Mouse (Mus musculus) layer of hippocampus, postnatal 36 days (tissue): ENCODE measurements around the gene H2-K1. TPM values are rescaled to one million over a fixed set of nuclear protein-coding genes. Genes with fewer than 3 reads are reported as not detected.
"Not testable (repeated sequence)": the region's sequence is repeated elsewhere in the genome, so short reads cannot be mapped to it uniquely, and the experiment has no call there.

Experiments used
- DNase-seq, 2 experiments: peaks; one replicate each; pipeline ENCODE4 v3.0.0; 2022
- total RNA-seq, 2 experiments: library from RNA; stranded (reverse); gene quantifications; 2 replicates each; pipeline ENCODE4 v1.2.3; 2021

Gene H2-K1
- total RNA-seq, 2 experiments from 2014 or later: 16.3 to 16.9 TPM

DNA sequence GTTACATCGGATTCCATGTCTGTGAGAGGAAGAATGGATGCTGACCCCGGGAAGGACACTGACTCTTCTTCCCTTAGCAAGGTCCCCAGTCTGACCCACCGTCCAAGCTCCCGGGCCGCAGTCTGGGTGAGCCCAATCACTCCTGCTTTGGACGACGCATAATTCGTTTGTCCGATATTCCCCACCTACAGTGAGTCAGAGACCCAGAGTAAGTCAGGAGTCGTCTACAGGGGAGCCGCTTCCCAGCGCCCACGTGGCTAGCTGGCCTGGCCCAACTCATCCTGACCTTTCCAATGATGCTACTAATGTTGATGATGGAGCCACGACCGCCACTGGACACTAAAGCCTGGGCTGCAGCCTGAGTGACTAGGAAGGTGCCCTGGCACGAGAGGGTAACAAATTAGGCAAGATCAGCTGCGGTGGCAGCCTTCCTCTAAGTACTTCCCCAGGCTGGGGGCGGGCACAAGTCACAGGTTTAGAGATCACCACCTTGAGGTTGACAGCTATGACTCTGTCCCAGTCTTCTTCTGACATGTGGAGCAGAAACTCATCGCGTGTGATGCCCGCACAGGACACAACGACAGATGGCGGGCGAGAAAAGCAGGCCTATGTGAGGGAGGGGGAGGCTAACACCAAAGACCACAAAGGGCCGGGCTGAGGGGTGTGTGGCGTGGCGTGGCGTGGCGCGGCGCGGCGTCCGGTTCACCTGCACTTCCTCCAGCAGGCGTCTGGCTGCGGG lies 26.9 kb upstream of the H2-K1 start:
- DNase-seq: no peak

DNA sequence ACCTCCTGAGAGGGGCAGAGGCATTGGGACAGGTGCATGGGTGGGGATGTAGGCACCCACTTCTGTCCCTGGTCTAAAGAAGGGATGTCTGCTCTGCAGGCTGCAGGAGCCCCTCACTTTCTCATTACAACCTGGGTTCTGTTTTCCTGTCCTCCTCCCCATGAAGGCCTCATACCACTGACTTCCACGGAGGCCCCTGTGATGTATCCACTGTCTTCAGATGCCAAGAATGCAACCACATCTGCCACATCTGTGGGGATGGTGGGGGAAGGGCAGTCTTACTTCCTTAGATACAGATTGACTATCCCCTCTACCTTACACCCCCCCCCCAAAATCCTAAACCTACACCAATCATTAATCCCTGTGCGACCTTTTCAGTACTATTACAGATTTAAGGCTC lies 26.1 kb upstream of the H2-K1 start:
- DNase-seq: no peak

DNA sequence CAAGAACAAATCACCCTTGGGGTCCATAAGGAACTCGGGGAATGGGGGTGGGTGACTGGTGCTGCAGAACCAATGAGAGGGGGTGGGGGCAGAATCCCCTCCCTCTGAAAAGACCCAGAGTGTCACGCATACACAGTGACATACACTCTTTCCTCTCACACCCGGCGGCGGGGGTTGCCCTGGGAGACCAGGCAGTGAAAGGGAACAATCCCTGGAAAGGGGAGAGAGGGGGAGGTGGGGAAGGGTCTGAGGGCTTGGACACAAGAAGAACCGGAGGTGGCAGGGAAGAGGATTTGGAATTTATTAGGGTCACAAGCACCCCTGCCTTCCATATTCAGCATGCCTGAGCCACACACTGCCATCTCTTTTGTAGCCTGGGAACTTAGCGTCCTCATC lies 25.6 kb upstream of the H2-K1 start:
- DNase-seq: no peak

DNA sequence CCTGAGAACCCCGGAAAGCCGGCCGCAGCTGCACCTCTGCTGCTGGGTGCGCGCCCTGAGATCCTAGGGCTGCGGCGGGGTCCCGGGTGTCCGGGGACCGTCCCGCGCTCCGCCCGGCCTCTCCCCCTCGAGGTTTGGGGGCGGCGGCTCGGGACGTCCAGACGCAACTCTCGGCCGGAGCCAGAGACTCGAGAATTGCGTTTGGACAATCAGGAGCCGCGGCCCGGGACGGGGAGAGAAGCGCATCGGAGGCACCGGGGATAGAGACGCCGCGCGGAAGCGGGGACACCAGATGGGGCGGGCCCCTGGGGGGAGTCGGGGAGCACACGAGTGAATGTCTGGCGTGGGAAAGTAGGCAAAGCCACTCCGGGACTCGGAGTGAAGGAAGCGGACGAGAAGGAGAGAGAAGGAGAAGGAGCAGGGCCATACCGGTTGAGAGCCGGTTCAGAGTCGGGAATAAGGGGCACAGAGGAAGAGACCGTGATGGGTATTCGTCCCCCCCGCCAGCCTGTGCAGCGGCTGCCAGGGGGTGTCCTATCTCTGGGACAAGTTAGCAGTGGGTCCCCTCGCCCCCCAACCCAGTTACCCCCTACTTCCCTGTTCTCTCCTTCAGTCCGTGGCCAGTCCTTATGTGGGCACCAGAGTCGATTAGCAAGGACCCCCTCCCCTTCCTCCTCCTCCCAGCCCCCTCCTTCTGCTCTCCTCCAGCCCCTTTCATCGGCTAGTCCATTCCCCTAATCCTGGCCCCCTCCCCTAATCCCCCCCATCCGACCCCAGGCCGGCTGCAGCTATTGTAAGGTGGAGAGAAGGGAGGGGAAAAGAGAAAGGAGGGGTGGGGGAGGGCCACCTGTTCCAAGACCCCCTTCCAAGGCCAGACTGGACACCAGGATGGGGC lies 25.0 kb upstream of the H2-K1 start:
- DNase-seq: no peak

DNA sequence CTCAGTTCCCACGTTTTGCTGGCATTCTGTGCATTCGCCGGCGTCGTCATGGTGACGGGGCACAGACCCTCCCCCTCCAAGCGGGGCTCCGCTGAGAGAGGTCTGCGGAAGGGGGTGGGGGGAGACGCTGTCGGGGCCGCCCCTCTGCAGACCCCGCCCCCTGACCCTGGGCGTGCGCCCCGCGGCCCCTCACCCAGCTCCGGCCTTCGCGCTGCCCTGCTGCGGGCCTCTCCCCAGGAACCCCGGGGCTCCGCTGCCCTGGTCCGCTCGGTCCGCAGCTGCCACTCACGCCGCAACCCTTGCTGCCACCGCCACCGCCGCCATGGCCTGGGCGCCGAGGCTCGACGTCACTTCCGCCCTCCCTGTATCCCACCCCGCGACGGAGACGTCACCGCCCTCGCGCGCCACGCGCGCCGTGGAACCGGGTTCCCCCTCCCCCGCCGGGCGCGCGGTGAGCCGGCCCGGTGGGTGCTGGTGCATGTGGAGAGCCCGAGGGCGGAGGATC lies 24.2 kb upstream of the H2-K1 start, which contains the start of gene Ring1:
Ring1 (minus strand) TSS at position 364 of the 505 bp plus-strand sequence.
- DNase-seq: peak; percentile 91 to 93

DNA sequence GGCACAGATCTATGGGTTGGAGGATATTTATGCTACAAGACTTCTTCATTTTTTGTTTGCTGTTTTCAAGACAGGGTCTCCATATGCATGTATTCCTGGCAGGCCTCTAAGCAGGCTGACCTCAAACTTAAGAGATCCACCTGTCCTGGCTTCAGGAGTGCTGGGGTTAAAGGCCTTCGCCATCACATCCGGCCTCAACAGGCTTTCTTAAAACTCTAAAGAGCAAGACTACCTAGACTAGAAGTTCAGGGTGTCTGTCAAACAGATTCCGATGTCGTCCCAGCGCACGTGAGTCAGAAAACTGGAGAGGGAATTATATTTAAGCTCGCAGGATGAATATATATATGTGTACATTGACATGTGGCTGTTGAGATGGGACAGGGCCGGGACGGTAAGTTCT lies 23.5 kb upstream of the H2-K1 start:
- no peak for DNase-seq

DNA sequence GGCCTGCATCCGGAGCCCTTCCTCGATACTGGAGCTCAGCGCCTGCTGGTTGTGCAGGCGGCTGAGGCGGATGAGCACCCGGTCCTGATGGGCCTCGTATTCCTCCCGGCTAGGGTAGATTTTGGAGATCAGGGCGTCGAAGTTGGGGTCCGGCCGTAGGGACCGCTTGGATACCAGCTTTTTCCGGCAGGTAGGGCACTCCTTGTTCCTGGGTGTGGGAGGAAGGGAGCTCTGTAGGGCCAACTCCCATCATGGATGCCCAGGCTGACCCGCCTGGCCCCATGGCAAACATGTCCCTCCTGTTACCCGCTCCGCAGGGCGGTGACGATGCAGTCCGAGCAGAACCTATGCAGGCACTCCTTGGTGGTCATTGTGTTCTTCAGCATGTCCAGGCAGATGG lies 22.8 kb upstream of the H2-K1 start:
- DNase-seq: no peak

DNA sequence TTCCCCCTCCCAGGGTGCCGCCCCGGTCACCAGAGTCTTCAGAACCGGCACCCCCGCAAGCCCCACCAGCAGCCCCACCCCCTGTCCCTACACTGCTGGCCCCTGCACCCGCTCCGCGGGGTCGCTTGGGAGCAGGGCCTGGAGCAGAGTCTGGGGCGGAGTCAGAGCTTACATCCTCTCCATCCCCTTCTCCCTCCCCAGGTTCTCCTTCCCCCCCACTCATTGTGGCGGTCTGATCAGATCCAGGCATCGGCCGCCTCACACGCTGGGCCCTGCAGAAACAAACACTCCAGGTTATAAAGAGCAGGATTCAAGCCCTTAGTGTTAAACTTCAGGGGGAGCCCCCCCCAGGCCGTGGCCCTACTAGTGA lies 22.3 kb upstream of the H2-K1 start:
- DNase-seq: no peak

DNA sequence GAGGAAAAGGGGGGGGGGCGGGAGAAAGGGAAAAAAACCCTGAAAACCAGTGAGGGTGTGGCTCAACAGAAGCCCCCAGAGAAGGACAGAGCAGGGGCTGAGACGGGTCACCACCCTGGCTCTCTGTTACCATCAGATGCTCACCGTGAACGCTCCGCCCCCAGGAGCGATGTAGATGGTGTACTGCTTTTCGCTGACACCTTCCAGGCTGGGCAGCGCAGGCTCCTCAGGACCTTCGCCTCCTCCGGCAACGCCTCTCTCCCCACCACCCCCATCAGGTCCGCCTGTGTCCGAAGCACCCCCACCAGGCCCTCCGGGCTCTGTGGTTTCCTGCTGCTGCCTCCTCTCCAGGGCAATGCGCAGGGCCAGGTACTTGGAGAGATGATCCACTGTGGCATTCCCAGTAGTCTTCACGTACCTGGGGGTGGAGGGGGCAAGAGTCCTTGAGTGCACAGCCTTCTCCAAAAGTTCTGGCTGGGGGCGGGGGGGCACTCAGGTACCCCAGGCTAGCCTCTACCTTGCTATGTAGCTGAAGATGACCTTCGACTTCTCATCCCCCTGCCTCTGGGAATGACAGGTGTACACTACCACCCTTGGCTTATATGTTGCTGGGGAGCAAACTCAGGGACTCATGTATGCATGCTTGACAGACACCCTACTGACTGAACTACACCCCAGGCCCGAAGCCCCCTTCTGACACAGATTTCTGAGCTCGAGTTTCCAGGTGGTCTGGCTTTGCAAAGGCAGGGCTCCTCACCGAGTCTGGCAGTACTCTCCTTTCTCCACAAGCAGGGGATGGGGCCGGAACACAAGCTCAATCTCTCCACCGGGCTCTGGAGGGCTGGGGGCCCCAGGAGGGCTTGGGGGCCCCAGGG lies 21.6 kb upstream of the H2-K1 start:
- DNase-seq: no peak

DNA sequence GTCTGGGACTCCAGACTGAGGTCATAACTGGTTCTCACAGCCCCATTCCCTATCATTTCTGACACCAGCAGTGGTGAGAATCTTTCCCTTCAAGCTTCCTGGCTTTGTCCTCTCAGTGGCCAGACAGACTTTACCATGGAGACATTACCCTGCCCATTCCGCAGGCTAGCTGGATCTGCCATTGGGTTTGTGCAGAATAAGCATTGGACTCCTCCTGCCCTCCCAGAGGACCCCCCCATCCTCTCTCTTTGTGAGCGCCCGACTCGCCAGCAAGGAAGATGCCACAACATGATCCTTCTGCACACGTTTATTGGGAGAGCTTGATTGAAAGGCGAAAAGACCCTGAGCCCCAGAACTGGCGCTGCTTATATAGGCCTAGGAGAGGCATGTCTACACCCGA lies 13.3 kb upstream of the H2-K1 start:
- no peak for DNase-seq

DNA sequence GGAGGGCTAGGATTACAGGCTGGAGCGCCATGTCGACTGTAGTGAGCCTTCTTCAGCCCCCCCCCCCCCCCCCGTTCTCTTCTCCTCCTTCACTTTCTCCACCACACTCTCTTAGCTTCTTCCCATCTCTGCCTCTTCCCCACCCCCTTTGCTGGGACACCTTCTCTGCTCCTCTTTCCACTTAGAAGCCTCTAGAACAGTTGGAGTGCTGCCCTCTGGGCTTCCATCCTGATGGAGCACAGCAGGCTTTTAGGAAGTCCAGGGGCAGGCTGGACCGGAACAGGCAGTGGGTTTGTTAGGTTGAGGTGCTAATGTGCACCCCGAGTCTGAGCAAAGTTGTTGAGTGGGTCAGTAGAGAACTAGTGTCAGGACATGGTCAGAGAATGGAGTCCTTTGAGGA lies 10.0 kb upstream of the H2-K1 start:
- DNase-seq: no peak

DNA sequence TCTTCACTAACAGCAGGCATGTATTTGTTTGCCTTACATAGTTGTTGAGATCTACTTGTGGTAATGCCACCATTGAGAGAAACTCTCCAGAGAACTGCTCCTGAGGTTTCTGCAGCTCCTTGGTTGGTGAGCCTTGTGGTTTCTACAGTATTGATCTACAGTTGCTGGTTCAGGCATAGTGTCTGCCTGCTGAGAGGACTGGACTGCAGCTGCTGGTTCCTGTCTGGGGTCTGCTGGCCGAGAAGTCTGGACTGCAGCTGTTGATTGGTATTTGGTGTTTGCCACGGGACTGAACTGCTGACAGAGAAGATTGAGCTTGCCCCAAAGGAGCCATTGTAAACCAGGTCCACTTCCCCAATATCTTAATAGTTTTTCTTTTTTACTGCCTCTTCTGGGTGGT lies 6.4 kb upstream of the H2-K1 start:
- DNase-seq: no peak

DNA sequence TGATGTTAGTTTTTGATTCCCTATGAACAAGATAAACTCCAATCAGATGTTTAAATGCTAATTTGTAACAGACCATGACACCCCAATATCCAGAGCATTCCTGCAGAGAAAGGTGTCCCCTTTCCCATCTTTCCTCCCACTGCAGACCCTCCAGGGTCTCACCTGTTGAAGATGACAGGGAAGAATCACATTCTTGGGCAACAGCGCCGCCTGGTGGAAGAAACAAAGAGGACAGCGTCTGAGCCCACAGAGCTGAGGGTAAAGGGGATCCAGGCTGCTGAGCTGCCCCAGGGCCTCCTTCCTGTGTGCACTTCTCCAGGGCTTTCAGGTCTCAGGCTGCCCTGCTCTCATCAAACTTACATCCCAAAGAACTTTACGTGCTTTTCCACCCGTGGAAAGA lies 3.3 kb upstream of the H2-K1 start:
- no peak for DNase-seq

DNA sequence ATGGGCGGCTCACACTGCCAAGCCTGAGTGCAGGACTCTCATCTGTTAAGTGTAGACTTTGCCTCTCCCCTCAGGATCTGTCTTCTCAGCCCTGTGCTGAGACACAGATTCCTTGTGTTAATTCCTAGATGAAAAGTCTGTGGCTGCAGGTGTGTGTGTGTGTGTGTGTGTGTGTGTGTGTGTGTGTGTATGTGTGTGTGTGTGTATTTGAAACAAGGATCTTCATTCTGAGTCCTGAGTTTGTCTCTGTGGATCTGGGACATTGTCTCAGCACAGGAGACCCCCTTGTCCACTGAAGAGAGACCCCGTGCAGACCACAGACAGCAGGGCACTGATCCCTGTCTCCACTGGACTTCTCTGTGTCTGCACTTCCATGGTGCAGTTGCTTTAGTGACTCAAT lies 649 bp upstream of the H2-K1 start:
- DNase-seq: not testable (repeated sequence)

DNA sequence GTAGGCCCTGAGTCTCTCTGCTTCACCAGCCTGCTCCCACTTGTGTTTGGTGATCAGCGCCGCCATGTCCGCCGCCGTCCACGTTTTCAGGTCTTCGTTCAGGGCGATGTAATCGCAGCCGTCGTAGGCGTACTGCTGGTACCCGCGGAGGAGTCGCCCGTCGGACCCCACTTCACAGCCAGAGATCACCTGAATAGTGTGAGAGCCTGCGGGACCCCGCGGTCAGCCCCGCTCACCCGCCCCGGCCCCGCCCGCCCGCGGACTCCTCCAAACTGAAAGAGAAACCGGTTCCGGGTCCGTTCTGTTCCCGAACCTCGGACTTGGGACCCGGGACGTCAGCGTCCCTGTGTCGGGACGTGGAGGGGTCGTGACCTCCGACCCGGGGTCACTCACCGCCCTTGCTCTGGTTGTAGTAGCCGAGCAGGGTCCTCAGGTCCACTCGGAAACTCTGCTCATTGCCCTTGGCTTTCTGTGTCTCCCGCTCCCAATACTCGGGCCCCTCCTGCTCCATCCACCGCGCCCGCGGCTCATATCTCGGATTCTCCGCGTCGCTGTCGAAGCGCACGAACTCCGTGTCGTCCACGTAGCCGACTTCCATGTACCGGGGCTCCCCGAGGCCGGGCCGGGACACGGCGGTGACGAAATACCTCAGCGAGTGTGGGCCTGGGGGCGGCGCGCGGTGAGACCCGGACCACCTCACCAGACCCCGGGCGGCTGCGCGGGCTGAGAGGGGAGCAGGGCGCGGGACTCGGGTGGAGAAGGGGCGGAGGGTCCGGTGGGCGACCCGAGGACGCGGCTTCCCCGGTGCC lies 602 bp downstream of the H2-K1 start:
- DNase-seq: no peak

DNA sequence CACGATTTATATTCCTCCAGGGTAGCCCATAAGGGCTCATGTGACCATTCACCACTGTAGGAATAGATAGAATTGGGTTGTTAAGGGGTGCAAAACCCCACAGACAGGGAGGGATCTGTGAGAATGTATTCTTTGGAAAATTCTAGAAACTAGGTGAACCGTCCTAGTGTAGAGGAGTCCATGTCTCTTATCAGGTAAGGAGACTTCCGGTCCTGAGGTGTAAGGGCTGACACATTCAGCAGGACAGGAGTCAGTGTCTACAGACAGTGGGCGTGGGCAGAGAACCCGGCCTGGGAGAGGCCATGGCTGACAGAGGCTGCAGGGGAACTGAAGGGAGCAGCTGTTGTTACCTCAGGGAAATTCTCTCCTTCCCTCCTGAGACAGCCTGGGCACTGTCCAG lies 1.4 kb downstream of the H2-K1 start:
- not testable (repeated sequence) for DNase-seq

DNA sequence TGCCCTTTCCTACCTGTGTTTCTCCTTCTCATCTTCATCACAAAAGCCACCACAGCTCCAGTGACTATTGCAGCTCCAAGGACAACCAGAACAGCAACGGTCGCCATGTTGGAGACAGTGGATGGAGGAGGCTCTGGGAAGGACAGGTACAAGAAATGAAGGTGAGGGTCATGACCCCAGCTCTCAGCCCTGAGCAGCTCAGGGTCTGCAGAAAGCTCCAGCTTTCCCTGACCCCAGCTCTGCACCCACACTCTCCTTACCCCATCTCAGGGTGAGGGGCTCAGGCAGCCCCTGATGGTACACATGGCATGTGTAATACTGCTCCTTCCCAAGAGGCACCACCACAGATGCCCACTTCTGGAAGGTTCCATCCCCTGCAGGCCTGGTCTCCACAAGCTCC lies 3.1 kb downstream of the H2-K1 start:
- not testable (repeated sequence) for DNase-seq

DNA sequence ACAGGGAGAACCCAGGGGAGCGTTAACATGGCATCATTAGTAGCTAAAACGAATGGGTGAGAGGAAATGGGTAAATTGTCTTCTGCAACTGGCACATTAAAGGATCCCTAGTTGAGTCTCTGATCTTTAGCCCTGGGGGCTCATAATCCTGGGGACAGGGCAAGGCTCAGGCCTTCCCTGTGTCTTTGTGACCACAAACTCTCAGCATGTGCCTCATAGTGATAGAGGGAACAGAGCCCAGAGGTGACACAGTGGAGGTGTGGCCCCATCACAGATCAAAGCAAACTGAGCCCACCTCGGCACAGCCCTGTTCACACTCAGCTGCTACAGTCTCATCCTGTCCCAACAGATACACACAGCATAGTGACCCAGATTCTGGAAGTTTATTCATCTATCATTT lies 4.5 kb downstream of the H2-K1 start:
- DNase-seq: no peak

DNA sequence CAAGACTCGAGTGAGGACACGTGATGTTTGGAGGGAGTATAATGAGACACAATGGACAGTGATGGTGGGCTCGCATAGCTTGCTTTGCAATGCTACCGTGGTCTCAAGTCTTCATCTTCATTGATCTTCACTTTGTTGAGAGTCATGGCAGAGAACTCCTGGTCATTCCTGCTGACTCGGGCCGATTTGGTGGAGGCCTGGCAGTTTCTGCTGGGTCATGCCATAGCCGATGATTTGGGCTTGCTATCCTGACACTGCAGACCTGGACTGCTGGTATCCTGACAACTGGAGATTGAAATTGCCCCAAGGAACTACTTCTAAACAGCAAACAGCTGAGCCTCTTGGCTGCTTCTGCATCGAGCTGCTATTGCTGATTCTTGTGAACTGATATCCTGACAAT lies 5.2 kb downstream of the H2-K1 start:
- no peak for DNase-seq

DNA sequence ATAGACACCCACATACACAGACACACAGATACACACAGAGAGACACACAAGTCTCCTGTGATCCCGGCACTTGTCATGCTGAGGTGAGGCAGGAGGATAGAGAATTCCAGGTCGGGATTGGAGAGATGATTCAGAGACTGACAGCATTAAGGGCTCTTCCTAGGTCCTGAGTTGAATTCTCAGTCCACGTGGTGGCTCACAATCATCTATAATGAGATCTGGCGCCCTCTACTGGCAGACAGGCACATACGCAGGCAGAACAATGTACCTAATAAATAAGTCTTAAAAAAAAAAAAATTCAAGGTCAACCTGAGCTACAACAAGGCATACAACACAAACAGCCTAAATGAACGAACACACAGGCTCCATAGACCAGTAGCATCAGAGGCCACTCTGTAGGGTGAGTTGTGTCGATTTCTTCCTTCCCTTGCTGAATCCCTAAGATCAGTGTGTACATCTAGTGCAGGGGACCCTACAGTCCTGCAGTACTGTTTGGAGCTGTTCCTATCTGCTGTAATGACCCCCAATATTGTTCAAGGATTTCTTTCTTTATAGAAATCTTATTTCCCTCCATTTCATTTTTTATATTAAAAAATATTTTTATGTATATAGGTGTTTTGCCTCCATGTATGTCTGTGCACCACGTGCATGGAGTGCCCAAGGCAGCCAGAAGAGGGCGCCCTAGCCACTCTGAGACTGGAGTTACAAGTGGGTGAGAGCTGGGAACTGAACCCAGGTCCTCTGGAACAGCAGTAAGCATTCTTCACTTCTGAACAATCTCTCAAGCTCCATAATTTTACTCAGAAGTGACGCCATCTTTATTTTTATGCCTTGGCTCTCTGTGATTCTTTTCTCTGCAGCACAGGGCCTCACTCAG lies 8.1 kb downstream of the H2-K1 start:
- no peak for DNase-seq

DNA sequence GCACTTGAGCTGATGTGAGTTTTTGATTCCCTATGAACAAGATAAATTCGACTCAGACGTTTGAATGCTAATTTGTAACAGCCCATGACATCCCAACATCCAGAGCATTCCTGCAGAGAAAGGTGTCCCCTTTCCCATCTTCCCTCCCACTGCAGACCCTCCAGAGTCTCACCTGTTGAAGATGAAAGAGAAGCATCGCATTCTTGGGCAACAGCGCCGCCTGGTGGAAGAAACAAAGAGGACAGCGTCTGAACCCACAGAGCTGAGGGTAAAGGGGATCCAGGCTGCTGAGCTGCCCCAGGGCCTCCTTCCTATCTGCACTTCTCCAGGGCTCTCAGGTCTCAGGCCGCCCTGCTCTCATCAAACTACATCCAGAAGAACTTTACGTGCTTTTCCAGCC lies 18.0 kb downstream of the H2-K1 start:
- not testable (repeated sequence) for DNase-seq
